Mouse (Mus musculus) right cerebral cortex, adult 2 months (tissue): ENCODE data around the gene Adprhl1.

Experiments
- DNase-seq, 2 experiments: peaks; one replicate each; pipeline ENCODE4 v3.0.0; 2021 to 2022; ENCODE audit warnings: low spot score in 2 of 2

Adprhl1 gene

GRCm38 (mm10) chr8:13199385-13200061, 54.4 kb downstream of the Adprhl1 start:
- DNase-seq, result no peak

GRCm38 (mm10) chr8:13197493-13197892, 56.5 kb downstream of the Adprhl1 start:
- no peak for DNase-seq

GRCm38 (mm10) chr8:13194818-13195217, 59.1 kb downstream of the Adprhl1 start:
- no peak for DNase-seq

GRCm38 (mm10) chr8:13190235-13190634, 63.7 kb downstream of the Adprhl1 start:
- no peak for DNase-seq

GRCm38 (mm10) chr8:13188857-13189256, 65.1 kb downstream of the Adprhl1 start:
- no peak for DNase-seq

GRCm38 (mm10) chr8:13188052-13188555, 65.9 kb downstream of the Adprhl1 start:
- DNase-seq, result no peak

GRCm38 (mm10) chr8:13187638-13188037, 66.3 kb downstream of the Adprhl1 start:
- DNase-seq, result no peak

GRCm38 (mm10) chr8:13187229-13187628, 66.7 kb downstream of the Adprhl1 start:
- no peak for DNase-seq

GRCm38 (mm10) chr8:13186819-13187218, 67.1 kb downstream of the Adprhl1 start:
- DNase-seq, result no peak

- DNase-seq, result no peak
Measured at GRCm38 (mm10) chr8:13181691-13181976, 72.3 kb downstream of the Adprhl1 start.

- DNase-seq, result no peak
Measured at GRCm38 (mm10) chr8:13180911-13181690, 72.9 kb downstream of the Adprhl1 start.

GRCm38 (mm10) chr8:13180408-13180807, 73.6 kb downstream of the Adprhl1 start:
- DNase-seq, result no peak

GRCm38 (mm10) chr8:13179948-13180347, 74.0 kb downstream of the Adprhl1 start:
- DNase-seq, result no peak

GRCm38 (mm10) chr8:13179482-13179881, 74.5 kb downstream of the Adprhl1 start:
- DNase-seq, result no peak

- DNase-seq, result no peak
Measured at GRCm38 (mm10) chr8:13178137-13178536, 75.8 kb downstream of the Adprhl1 start.

- DNase-seq, result no peak
Measured at GRCm38 (mm10) chr8:13177173-13177852, 76.6 kb downstream of the Adprhl1 start.

- no peak for DNase-seq
Measured at GRCm38 (mm10) chr8:13175650-13176049, 78.3 kb downstream of the Adprhl1 start.

GRCm38 (mm10) chr8:13174811-13175210, 79.2 kb downstream of the Adprhl1 start:
- no peak for DNase-seq

GRCm38 (mm10) chr8:13174305-13174704, 79.7 kb downstream of the Adprhl1 start:
- DNase-seq, result no peak
